Mouse (Mus musculus): ENCODE results near the gene Cyb5d2.

Gene Cyb5d2

GRCm38 (mm10) chr11:72736320-72736719 is 59.6 kb downstream of the Cyb5d2 start:
- TF ChIP-seq GATA4 (IDR thresholded peaks at IDR 0.05; ENCODE audit: insufficient replicate concordance, low read length) = peak; percentile 81; the same call in 1 of the 2 replicates

GRCm38 (mm10) chr11:72735519-72735860 is 60.5 kb downstream of the Cyb5d2 start:
- no peak for TF ChIP-seq GATA4 (IDR thresholded peaks at IDR 0.05; ENCODE audit: insufficient replicate concordance, low read length)

GRCm38 (mm10) chr11:72734840-72735518 is 61.0 kb downstream of the Cyb5d2 start:
- no peak for TF ChIP-seq GATA4 (IDR thresholded peaks at IDR 0.05; ENCODE audit: insufficient replicate concordance, low read length)

- TF ChIP-seq GATA4 (IDR thresholded peaks at IDR 0.05; ENCODE audit: insufficient replicate concordance, low read length) = no peak
These were observed 62.2 kb downstream of the Cyb5d2 start for GRCm38 (mm10) chr11:72733736-72734135.
